Mouse (Mus musculus) CH12.LX (cell line): ENCODE results near the gene Rapgef2. TPM values are rescaled to one million over a fixed set of nuclear protein-coding genes. Genes with fewer than 3 reads are reported as not detected.

ENCODE experiments used
- DNase-seq: peaks from one replicate; pipeline ENCODE4 v3.0.0-alpha.2; 2013; ENCODE audit errors: extremely low read depth
- H3K27ac ChIP-seq: 2 replicates; pipeline ENCODE4 v1.5.1; 2012; ENCODE audit warnings: low read depth, mild to moderate bottlenecking, control low read depth, moderate library complexity; ENCODE audit not compliant: insufficient read depth
- H3K27me3 ChIP-seq: replicated peaks from 2 replicates; pipeline ENCODE3; 2012; ENCODE audit warnings: inconsistent platforms
- H3K36me3 ChIP-seq, 2 experiments: replicated peaks in 1 of 2; 2 replicates each; pipeline versions ENCODE3 to v1.6.1; 2012; ENCODE audit warnings: inconsistent platforms in 1 of 2, low read length in 1 of 2, mild to moderate bottlenecking in 1 of 2, mixed read lengths in 1 of 2, moderate library complexity in 1 of 2; ENCODE audit not compliant: control insufficient read depth in 1 of 2, insufficient read depth in 1 of 2
- H3K4me1 ChIP-seq, 2 experiments: 2 replicates each; pipeline ENCODE4 v1.6.1; 2012; ENCODE audit warnings: inconsistent platforms in 1 of 2, moderate library complexity in 1 of 2; ENCODE audit not compliant: insufficient read depth in 2 of 2, control insufficient read depth in 1 of 2
- H3K4me2 ChIP-seq: 2 replicates; pipeline ENCODE4 v1.6.1; 2012; ENCODE audit warnings: low read depth, mild to moderate bottlenecking, control low read depth; ENCODE audit not compliant: poor library complexity, insufficient read depth, severe bottlenecking
- H3K4me3 ChIP-seq, 3 experiments: fragments of 150-350 bp in 1 of 3; sonication (generic) in 1 of 3; replicated peaks in 1 of 3; 2 replicates each; pipeline versions ENCODE3 to v1.5.1; 2011 to 2012; ENCODE audit warnings: low read depth in 2 of 3, low read length in 2 of 3, mild to moderate bottlenecking in 2 of 3, moderate library complexity in 2 of 3, control low read depth in 1 of 3, improper control_type of control experiment in 1 of 3, inconsistent platforms in 1 of 3, mixed read lengths in 1 of 3; ENCODE audit not compliant: poor library complexity in 1 of 3
- H3K79me2 ChIP-seq: replicated peaks from 2 replicates; pipeline ENCODE4 v1.6.1; 2012; ENCODE audit warnings: mild to moderate bottlenecking, moderate library complexity; ENCODE audit not compliant: control insufficient read depth, poor library complexity, insufficient read depth, severe bottlenecking; ENCODE audit errors: extremely low read depth
- H3K9ac ChIP-seq: 2 replicates; pipeline ENCODE4 v1.6.1; 2012; ENCODE audit warnings: low read depth, mild to moderate bottlenecking, control low read depth, moderate library complexity; ENCODE audit not compliant: insufficient read depth
- H3K9me3 ChIP-seq: replicated peaks from 2 replicates; pipeline ENCODE3; 2012; ENCODE audit warnings: low read length, inconsistent platforms, mixed read lengths
- CHD2 ChIP-seq: IDR thresholded peaks from 2 replicates; pipeline ENCODE4 v1.6.1; 2011; ENCODE audit warnings: low read length, improper control_type of control experiment
- EP300 ChIP-seq: IDR thresholded peaks from 2 replicates; pipeline ENCODE4 v1.6.1; 2011; ENCODE audit warnings: low read length, improper control_type of control experiment
- HCFC1 ChIP-seq: IDR thresholded peaks from 2 replicates; pipeline ENCODE4 v1.6.1; 2012; ENCODE audit warnings: low read depth, mild to moderate bottlenecking, inconsistent platforms, low read length, improper control_type of control experiment
- JUN ChIP-seq: IDR thresholded peaks from 2 replicates; pipeline ENCODE4 v1.6.1; 2011; ENCODE audit warnings: low read depth, mild to moderate bottlenecking, low read length, improper control_type of control experiment, moderate library complexity; ENCODE audit not compliant: insufficient read depth
- JUND ChIP-seq: conservative IDR thresholded peaks from 2 replicates; pipeline ENCODE4 v1.6.1; 2011; ENCODE audit warnings: low read depth, low read length, improper control_type of control experiment
- KAT2A ChIP-seq: IDR thresholded peaks from 2 replicates; pipeline ENCODE4 v1.6.1; 2012; ENCODE audit warnings: low read length, improper control_type of control experiment, inconsistent platforms; ENCODE audit not compliant: insufficient replicate concordance
- MAZ ChIP-seq: IDR thresholded peaks from 2 replicates; pipeline ENCODE4 v1.6.1; 2012; ENCODE audit warnings: low read depth, mild to moderate bottlenecking, inconsistent platforms, low read length, improper control_type of control experiment, moderate library complexity
- MEF2A ChIP-seq: IDR thresholded peaks from 2 replicates; pipeline ENCODE4 v1.6.1; 2014; ENCODE audit warnings: low read depth, mild to moderate bottlenecking, inconsistent platforms, low read length, improper control_type of control experiment, borderline replicate concordance
- MXI1 ChIP-seq: IDR thresholded peaks from 2 replicates; pipeline ENCODE4 v1.6.1; 2011; ENCODE audit warnings: mild to moderate bottlenecking, low read depth, low read length, improper control_type of control experiment
- NRF1 ChIP-seq: IDR thresholded peaks from 2 replicates; pipeline ENCODE4 v1.6.1; 2014; ENCODE audit warnings: low read depth, mild to moderate bottlenecking, inconsistent platforms, low read length, improper control_type of control experiment, moderate library complexity
- PAX5 ChIP-seq: IDR thresholded peaks from 2 replicates; pipeline ENCODE4 v1.6.1; 2012; ENCODE audit warnings: low read length, inconsistent platforms, mixed read lengths
- TCF12 ChIP-seq: IDR thresholded peaks from 2 replicates; pipeline ENCODE4 v1.6.1; 2014; ENCODE audit warnings: low read depth, mild to moderate bottlenecking, inconsistent platforms, low read length, improper control_type of control experiment
- UBTF ChIP-seq: IDR thresholded peaks from 2 replicates; pipeline ENCODE4 v1.6.1; 2012; ENCODE audit warnings: low read depth, mild to moderate bottlenecking, inconsistent platforms, low read length, improper control_type of control experiment, moderate library complexity
- USF1 ChIP-seq: IDR thresholded peaks from 2 replicates; pipeline ENCODE4 v1.6.1; 2014; ENCODE audit warnings: low read depth, mild to moderate bottlenecking, inconsistent platforms, low read length, improper control_type of control experiment
- ZKSCAN1 ChIP-seq: IDR thresholded peaks from 2 replicates; pipeline ENCODE4 v1.6.1; 2012; ENCODE audit warnings: low read depth, inconsistent platforms, low read length, improper control_type of control experiment, borderline replicate concordance
- dilution Hi-C: fragments of 300-500 bp; cut with MboI; formaldehyde crosslinking; loops from 2 replicates; pipeline ENCODE4 v1.14.3; 2020; ENCODE audit warnings: low sequenced_read_pairs; ENCODE audit not compliant: extremely low pct_unique_long_range_greater_than_20kb, extremely low pct_ligation_motif_present
- in situ Hi-C: fragments of 300-500 bp; cut with MboI; formaldehyde crosslinking; loops from 3 replicates; pipeline ENCODE4 v1.14.3; 2019; ENCODE audit warnings: low sequenced_read_pairs, low pct_ligation_motif_present, low pct_unique_long_range_greater_than_20kb, mixed read lengths
- polyA plus RNA-seq: library from polyadenylated mRNA; unstranded; fragments of >175 nt; gene quantifications from 2 replicates; pipeline ENCODE4 v1.2.1, GENCODE M21; 2012; ENCODE audit warnings: low read depth; ENCODE audit not compliant: insufficient read length
- total RNA-seq, 2 experiments: library from RNA; depleted of rRNA; stranded (reverse); fragments of 300-350 nt in 1 of 2; fragments of >200 nt in 1 of 2; gene quantifications; 2 replicates each; pipeline ENCODE4 v1.2.3; 2012 to 2014

Gene Rapgef2
- total and polyA plus RNA-seq, 3 experiments = 0.72 to 3.1 (median 2.6) TPM

- Histone ChIP-seq H3K9ac (no peak overlapping the region), H3K79me2 (no peaks in the 10 kb centered on the region), H3K27ac (no peak overlapping the region), H3K4me2 (no peak overlapping the region), H3K36me3 (peaks cover 0 to 2% of the 10 kb centered on the region in 2 experiments), H3K4me1 (peaks cover 0 to 11% of the 10 kb centered on the region in 2 experiments; a peak in 2 of 4 replicates), H3K9me3 (no peaks in the 10 kb centered on the region), H3K4me3 (no peak overlapping the region), H3K27me3 (no peaks in the 10 kb centered on the region)
- no peak for DNase-seq
- in situ Hi-C loops = no loop called here
- no peak for TF ChIP-seq ZKSCAN1
- TF ChIP-seq NRF1 = no peak
- no peak for TF ChIP-seq JUND
- TF ChIP-seq KAT2A = no peak
- TF ChIP-seq EP300 = no peak
- dilution Hi-C loops = no loop called here
These were observed 118.0 kb downstream of the Rapgef2 start for GRCm38 (mm10) chr3:79168168-79168827.

GRCm38 (mm10) chr3:79167586-79167985, 118.7 kb downstream of the Rapgef2 start:
- TF ChIP-seq CHD2 = no peak
- no peak for TF ChIP-seq PAX5
- TF ChIP-seq EP300 = no peak
- TF ChIP-seq MEF2A = no peak
- no peak for TF ChIP-seq UBTF
- TF ChIP-seq HCFC1 = no peak
- no peak for TF ChIP-seq TCF12
- TF ChIP-seq MXI1 = no peak
- no peak for TF ChIP-seq JUN
- TF ChIP-seq KAT2A = no peak
- no peak for TF ChIP-seq MAZ
- no peak for TF ChIP-seq USF1
- Histone ChIP-seq H3K27ac (no peak overlapping the region), H3K9me3 (no peaks in the 10 kb centered on the region), H3K9ac (no peak overlapping the region), H3K36me3 (peaks cover 0 to 2% of the 10 kb centered on the region in 2 experiments), H3K4me3 (no peak overlapping the region), H3K4me2 (no peak overlapping the region), H3K27me3 (no peaks in the 10 kb centered on the region), H3K79me2 (no peaks in the 10 kb centered on the region), H3K4me1 (peaks cover 0 to 10% of the 10 kb centered on the region in 2 experiments; a peak in 2 of 4 replicates)
- DNase-seq = no peak
- dilution Hi-C loops (no loop called here), in situ Hi-C loops (no loop called here)
